Mouse (Mus musculus) adrenal gland, postnatal 14 days (tissue): Measurements from ENCODE around the gene Mboat1. TPM values are rescaled to one million over a fixed set of nuclear protein-coding genes. Genes with fewer than 3 reads are reported as not detected.

Experiments
- DNase-seq: peaks from one replicate; pipeline ENCODE4 v3.0.0; 2021; ENCODE audit warnings: mixed read lengths
- total RNA-seq: library from RNA; stranded (reverse); gene quantifications from 2 replicates; pipeline ENCODE4 v1.2.3, GENCODE M21; 2021

Mboat1 gene
- total RNA-seq, 1 experiment from 2014 or later: 3.5 TPM

DNA sequence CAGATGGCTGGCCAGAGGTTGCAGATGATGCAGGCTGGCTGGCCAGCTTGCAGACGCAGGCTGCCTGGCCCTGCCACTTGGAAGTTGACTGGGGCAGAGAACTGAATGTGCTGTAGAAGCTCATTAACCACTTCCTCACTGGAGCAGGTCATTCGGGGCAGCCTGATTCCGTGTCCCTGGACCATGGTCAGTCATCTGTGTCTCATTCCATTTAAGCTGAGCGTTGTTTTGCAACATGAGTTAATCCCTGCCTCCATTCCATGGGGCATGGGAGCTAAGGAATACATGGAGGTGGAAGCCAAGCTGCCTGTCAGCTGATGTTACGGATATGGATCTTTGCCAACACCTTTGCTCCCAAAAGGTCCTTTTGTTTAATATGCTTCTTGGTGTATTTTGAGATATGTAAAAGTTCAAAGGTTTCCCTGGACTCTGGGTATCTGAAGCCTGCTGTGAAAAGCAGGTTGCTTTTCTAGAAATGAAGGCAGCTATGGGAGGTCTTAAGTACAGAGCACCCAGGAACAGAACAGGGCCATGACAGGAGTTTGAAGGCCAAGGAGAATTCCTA is 114.1 kb downstream of the Mboat1 start:
- peak; percentile 27 for DNase-seq

DNA sequence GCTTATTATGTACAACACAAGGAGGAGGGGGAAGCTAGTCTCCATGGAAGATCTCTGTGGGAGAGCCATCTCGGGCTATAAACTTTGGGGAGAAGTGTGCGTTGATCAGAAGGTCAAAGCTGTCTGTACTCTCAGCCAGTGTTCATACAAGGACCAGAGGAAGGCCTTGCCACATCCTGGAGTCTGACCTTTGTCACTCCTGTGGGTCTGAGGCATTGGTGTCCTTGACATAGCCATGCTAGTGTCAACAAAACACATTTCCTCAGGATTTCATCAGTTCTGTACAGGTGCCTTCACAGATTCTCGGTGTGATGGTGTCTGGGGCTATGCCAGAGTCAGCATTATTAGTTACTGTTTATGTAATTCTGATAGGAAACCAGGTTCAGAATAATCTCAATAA is 115.1 kb downstream of the Mboat1 start:
- DNase-seq: peak; percentile 24

DNA sequence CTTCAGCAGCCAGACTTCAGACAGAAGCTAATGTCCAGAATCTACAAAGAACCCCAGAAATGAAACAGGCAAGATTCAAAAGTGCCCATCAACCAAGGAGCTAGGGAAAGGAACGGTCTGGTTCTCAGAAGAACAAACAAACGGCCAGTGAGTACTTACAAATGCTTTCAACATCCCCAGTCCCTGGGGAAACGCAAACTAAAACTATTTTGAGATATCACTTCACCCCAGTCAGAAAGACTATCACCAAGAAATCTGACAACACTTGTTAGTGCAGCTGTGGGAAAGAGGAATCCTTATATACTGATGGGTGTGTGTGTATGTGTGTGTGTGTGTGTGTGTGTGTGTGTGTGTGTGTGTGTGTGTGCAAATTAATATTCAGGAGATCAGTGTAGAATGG is 116.4 kb downstream of the Mboat1 start:
- peak; percentile 39 for DNase-seq

DNA sequence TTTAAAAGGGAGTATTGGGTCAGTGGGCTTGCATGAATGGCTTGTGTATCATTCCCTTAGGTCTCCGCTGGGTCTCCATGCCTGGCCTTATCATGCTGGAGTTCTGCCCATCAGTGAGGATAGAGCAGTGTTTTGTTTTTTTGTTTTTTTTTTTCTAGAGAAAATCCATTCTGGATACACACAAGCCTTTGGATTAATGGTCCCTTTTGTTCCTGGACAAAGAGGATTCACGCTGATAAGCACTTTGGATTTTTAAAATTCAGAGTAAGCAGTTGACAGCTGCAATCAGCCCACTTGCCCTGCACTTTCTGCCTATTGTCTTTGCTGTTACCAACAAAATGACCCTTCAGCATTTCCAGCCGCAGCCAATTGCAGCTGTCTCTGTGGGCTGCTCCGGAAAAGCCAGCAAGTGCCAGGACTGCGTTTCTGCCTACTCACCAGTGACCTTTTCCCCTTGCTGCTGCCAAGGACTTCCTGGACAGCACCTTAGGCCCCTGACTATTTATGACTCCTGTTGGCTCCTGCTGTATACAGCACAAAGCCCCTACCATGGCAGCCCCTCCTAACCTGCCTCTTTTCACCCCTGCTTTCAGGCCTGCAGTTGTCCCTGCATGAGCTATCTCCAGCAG is 117.5 kb downstream of the Mboat1 start:
- peak; percentile 74 for DNase-seq

DNA sequence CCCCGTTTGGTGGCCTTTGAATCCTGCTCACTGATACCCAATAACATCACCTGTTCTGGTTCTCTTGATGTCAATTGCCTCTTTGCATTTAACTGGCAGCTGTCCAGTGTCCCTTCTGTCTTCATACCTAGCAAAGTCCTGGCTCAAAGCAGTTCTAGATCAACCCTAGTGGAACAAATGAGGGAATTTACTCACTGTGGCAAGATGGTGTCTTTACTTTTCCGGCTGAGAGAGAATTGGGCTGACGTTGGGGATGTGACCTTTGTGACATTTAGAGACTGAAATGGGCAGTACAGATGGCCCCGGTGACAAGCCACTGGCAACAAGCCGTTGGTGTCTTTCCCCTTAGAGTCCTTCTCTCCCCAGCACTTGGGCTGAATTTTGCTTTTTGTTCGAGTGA is 118.1 kb downstream of the Mboat1 start:
- DNase-seq: no peak

DNA sequence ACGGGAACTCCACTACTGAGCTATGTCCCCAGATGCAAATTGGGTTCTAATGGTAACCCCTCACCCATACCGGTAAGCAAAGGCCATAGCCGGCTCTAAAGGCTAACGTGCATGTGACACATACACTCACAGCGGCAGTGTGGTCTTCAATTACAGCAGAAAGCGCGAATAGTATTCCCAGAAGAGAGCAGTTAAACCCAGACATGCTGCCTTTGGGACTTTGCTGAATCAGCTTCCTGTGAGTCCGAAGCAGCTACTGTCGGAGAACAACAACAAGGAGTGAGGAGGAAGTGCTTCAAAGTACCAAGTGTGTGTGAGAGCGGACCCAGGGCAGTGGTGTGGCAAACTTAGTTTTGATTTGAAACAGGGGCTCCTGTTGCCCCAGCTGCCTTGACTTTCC is 122.5 kb downstream of the Mboat1 start:
- no peak for DNase-seq

DNA sequence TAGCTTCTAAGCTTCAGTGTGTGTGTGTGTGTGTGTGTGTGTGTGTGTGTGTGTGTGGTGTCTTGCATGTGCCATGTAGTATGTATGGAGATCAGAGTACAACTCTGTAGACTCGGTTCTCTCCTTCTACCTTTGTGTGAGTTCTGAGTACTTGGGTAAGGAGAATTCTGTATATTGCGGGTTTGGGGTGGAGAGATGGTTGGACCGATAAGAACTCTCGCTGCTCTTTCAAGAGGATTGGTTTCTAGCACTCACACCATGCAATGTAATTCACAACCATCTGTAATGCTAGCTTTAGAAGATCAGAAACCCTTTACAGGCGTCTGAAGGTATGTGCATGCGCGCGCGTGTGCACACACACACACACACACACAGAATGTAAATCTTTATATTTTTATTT is 123.0 kb downstream of the Mboat1 start:
- DNase-seq: no peak

DNA sequence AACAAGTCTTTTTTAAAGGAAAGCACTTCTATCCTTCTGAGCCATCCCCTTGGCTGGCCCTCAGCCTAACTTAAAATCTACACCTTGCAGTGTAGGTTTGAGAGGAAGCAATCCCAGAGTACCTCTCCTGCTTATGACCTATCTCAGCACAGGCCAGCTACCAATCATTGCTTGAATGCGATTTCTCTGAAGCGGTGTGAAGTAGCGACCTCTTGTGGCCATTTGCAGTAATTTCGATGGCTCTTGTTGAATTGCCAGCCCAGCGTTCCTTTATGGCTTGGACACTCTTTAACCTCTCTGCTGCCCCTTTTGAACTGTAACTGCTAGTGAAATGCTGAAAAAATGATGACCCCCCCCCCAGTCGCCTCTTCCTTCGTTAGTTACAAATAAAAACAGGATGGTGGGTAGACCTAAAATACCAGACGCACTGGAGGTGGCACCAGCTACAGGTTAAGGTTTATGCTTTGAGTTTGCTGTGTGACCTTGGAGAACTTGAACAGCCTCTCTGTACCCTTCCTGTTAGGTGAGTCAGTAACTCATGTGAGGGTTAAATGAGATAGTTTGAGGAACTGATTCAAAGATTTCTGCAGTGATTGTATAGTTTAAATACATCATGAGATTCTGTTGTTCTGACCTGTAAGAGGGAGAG is 123.7 kb downstream of the Mboat1 start:
- DNase-seq: peak; percentile 84

DNA sequence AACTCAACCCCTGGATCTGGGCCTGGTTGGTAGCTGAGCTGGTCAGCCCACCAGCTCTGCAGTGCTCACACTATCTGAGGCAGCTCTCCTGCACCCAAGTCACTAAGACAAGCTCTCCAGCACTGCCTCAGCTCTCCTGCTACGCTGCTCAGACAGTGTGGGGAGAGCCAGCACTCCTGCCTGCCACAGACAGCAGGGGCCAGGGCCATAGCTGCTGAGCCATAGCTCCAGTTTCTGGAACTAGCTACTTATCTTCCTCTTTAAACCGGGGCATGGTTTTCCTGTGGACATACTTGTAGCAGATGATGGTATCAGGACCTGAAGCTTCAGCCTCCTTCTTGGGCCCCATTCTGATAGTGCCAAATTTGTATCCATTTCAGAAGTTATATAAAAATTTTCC is 127.4 kb downstream of the Mboat1 start:
- no peak for DNase-seq

DNA sequence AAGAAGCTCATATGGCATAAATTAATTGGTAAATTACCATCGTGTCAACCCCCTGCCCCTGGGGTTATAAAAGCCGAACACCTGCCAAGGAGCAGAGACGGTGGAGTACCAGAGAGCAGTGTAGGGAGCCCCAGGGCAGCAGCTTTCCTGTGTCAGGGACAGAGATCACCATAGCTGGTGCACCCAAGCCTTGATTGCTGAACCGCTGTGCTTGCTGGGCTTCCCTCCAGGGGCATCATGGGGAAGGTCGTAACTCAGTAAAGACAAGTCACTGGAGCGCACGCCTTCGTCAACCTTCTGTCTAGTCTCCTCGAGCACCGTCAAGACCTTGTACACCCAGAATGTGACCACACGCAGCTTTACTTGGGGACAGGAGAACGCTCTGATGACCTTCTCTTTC is 128.0 kb downstream of the Mboat1 start:
- peak; percentile 24 for DNase-seq

DNA sequence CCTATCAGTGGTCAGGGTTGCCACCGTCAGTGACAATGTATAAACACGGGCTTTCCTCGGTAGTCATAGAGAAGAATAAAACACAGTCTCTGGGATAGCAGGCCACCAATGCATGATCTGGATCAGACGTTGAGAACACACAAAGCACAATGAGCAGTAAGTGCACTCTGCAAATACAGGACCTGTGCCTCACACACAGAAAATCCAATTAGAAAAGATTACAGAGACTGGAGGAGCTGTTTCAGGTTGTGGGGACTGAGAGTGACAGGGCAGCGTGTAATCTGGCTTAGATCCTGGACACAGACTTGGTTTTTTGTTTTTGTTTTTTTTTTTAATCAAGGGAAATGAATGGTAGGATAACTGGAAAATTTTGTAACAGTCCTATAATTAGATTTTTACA is 128.5 kb downstream of the Mboat1 start:
- no peak for DNase-seq

DNA sequence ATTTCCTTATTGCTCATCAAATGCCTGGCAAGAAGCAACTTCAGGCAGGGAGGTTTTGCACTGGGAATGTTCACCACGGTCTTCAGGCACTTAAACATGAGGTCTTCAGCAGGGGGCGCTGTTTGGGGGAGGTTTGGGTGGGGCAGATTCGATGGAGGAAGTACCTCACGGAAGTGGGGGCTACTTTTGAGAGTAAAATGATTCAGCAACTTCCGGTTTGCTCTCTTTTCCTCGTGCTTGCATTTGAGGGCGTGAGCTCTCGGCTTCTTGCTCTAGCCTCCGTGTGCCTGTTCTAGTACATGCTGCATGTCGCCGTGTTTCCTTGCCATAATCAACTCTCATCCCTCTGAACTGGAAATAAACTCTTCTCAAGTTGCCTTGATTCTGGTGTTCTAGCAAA is 129.7 kb downstream of the Mboat1 start:
- DNase-seq: no peak

DNA sequence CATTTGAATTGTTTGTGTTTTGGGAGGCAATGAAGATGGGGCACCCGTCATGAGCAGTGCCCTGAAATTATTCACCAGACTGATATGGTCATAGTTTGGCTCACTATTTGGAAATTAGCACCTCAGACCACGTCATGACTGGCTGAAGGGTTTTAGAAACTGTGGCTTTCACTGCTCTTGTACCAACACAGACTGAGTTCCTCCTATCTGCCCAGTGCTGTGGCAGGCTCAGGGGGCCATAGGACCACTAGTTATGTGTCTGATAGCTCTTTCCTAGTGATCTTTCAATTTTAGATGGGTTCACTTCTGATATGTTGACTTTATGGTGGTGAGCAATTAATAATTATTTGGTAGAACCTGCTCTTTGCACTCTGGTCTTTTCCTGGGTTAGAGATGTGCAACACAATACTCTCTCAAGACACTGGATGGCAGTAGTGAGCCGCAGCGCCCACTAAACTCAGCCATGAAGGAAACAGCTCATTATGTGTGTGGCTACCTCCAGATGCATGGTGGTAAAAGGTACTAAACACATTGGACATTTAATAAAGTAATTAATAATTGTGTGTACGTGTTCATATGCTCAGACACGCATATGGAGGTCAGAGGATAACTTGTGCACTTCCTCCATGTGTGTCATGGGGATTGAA is 135.9 kb downstream of the Mboat1 start:
- DNase-seq: peak; percentile 75

Other genes with a start within 250 kb of the Mboat1 start
- 11.5 and 12.3 TPM in 2 replicates for gene E2f3, start 150.4 kb upstream of the Mboat1 start, total RNA-seq
- 209 and 258 TPM in 2 replicates for gene Agtr1a, start 200.0 kb downstream of the Mboat1 start, total RNA-seq